Mouse (Mus musculus): ENCODE results near the gene E2f6.
A peak's percentile ranks its signal among the peaks of the same experiment; 100 is the strongest.

E2f6 gene

GRCm38 (mm10) chr12:16800259-16800958 lies 10.4 kb upstream of the E2f6 start, which contains the start of gene Greb1:
Gene Greb1, minus strand, starts transcription at chr12:16800886.
- DNase-seq (ENCODE audit: low spot score in 2 of 2) = no peak

- DNase-seq (ENCODE audit: low spot score in 2 of 2) = no peak
Measured at GRCm38 (mm10) chr12:16800959-16801315, 9.8 kb upstream of the E2f6 start.

- DNase-seq (ENCODE audit: low spot score in 2 of 2) = no peak
Measured at GRCm38 (mm10) chr12:16803237-16803955, 7.4 kb upstream of the E2f6 start.

DNA sequence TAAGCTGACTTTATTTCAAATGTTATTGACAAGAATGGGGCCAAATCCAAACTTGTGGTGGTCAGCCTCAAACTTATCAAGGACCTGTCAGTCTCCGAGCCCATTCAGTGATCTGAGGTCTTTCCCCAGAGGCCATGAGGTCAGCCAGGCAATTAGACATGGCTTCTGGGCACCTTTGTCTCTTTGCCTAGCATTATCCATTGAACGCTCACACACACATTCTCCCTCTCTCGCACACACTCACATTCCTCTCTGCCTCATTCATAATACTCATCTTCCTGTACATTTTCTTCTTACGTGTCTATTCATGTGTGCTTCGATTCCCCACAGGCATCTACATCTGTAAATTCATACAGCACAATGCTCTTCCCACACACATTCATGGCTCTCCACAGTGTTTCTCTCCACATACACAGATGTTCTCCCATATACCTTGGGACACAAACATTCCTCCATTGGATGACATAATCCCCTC lies 6.8 kb upstream of the E2f6 start:
- DNase-seq (ENCODE audit: low spot score in 2 of 2) = no peak

DNA sequence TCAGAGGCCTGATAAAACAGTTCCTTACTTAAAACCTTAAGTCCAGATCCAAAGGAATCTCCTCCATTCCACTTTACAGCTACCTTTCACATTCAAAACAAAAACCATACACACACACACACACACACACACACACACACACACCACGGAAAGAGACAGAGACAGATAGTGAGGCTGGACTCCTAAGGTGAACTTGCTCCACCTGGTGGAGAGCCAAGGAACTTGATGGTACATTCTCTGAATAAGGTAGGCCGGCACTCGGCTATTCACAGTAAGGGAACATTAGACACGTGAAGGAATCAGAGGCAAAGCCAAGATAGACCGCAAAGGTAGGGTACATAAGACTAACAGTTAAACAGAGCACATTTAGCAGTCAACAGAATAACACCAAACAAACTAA lies 5.3 kb upstream of the E2f6 start:
- DNase-seq (ENCODE audit: low spot score in 2 of 2) = peak; percentile 70 to 84

DNA sequence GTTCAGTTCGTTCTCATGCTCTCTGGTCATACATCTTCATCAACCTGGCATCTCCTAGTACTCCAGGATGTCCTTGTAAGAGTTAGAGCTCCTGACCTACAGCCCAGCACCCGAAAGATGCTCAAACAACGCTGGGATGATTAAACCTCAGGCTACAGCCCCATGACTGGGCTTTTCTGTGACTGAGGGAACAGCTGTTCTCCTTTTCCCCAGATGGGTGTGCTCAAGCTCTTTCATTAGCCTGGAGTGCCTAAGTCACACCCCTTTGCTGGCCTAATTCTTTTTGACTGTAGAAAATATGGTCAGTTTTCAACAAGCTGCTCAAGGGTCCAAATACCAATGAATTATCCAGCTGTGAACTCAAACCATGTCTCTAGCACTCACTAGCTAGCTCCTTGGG lies 2.7 kb upstream of the E2f6 start:
- DNase-seq (ENCODE audit: low spot score in 2 of 2) = no peak

GRCm38 (mm10) chr12:16811477-16811876 lies 714 bp downstream of the E2f6 start:
- no peak for DNase-seq (ENCODE audit: low spot score in 2 of 2)

- no peak for DNase-seq (ENCODE audit: low spot score in 2 of 2)
Measured at GRCm38 (mm10) chr12:16817147-16817546, 6.4 kb downstream of the E2f6 start.

DNA sequence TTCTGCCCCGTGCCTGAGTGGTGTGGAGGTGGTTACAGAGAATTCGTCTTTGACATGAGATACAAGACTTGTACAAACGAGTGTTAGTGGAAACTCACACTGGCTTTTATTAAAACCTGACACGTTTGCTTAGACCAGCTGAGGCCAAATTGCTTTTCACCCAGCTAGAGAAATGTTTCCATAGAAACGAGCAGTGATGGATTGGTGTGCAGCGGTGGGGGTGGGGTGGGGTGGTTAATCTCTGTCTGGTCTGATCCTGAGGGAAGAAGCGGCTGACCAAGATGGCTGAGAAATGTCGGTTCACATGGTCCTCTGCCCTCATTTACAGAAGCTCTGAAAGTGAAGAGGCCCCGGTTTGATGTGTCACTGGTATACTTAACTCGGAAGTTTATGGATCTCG lies 7.8 kb downstream of the E2f6 start:
- DNase-seq (ENCODE audit: low spot score in 2 of 2) = no peak

DNA sequence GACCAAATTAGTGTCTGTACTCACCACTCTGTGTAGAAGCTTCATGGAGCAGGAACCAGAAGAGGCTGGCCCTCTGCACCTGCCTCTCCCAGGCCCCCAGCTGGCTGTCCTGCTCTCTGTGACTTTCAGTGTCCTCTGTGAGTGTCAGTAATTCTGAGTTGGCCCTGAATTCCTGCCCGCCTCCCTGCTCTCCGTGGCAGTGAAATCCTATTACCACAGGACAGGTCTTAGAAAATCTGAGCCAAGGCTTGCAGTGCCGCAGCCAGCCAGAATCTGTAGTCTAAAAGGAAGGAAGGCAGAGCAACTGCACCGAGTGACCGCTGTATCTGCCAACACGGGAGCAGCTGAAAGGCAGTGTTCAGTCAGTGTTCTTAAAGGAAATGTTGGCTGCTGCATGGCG lies 10.0 kb downstream of the E2f6 start:
- DNase-seq (ENCODE audit: low spot score in 2 of 2) = no peak

DNA sequence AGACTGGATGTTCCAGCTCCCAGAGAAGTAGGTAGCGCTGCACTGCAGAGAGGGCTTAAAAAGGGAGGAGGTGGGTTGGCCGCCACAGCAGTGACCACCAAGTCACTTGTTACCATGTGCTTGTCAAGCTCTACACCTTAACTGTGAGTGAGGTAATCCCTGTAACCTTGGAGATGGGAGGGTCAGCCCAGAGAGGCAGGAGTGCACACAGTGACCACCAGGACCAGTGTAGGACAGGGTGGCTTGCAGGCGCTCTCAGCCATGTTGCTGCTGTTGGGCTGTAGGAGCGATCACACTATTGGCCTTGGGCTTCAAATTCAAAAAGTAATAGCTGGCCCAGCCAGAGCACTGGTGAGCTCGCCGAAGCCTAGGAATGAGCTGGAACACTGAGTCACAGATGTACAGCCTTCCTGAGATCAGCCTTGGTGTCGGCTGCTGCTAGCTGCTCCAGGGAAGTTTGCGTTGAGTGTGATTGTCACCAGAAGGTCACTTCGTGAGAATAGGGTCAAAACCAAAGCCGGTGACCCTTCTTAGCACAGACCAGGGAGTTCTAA lies 11.5 kb downstream of the E2f6 start:
- DNase-seq (ENCODE audit: low spot score in 2 of 2) = no peak

DNA sequence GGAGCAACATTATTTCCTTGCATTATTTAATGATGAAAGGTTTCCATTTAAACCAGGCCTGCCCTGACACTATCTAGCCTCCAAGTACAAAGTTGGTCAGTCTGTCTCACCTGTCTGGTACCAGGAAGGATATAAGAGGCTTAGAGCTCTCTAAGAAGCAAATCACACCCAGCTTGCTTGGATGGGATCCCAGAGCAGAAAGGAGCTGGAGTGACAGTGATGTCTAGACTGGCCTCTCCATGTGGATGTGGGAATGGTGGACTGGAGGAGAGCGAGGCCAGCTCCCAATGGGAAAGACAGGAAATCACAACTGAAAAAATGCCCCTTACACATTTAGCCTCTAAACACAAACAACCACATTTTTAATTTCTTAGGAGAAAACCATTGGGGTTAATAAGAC lies 12.9 kb downstream of the E2f6 start:
- DNase-seq (ENCODE audit: low spot score in 2 of 2) = no peak

GRCm38 (mm10) chr12:16828505-16828904 lies 17.7 kb downstream of the E2f6 start:
- DNase-seq (ENCODE audit: low spot score in 2 of 2) = no peak

DNA sequence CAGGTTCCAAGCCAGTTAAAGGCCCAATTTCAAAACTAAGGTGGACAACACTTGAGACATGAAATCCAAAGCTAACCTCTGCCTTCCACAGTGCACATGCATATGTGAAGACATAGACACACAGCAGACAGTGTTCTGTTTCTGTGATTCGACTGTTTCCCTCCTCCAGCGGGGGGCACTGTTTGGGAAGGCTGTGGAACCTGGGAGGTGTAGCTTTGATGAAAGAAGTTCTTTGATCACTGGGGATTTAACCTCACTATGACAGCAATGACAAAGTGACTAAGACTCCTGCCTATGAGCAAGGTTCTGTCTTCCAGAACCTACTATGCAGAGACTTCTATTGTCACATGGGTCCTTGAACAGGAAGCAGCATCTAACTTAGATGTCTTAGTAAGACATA lies 19.0 kb downstream of the E2f6 start:
- DNase-seq (ENCODE audit: low spot score in 2 of 2) = no peak

DNA sequence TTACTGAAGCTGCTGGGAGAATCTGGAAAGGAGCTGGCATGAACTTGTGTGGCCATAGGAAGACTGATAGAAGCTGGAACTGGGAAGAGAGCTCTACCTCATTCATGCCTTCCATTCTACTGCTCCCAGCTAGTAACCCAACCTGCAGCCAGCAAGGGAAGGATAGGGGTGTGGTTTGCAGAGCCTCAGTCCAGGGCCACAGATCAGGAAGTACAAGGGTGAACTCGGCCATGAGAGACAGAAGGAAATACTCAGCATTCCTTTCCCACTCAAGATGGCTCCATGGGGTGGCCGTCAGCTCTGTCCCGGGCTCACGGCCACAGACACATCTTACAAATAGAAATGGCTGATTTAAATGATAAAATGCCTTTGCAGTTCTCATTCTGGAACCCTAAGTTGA lies 20.3 kb downstream of the E2f6 start:
- DNase-seq (ENCODE audit: low spot score in 2 of 2) = no peak

GRCm38 (mm10) chr12:16834701-16835100 lies 23.9 kb downstream of the E2f6 start:
- DNase-seq (ENCODE audit: low spot score in 2 of 2) = no peak

- no peak for DNase-seq (ENCODE audit: low spot score in 2 of 2)
Measured at GRCm38 (mm10) chr12:16836188-16836587, 25.4 kb downstream of the E2f6 start.

DNA sequence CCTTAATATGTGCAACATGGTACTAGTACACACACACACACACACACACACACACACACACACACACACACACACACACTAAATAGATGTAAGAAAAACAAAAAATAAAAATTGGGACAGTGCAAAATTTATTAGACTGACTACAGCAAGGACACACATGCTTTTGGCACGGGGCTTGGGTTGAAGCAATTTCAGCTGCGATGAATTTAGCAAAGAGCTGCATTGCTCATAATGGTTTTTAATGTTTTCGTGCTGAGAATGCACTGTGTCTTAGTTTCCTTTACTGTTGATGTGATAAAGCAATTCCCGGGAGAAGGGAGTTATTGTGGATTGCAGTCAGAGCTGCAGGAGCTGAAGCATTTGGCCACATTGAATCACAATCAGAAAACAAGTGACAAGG lies 27.0 kb downstream of the E2f6 start:
- no peak for DNase-seq (ENCODE audit: low spot score in 2 of 2)

DNA sequence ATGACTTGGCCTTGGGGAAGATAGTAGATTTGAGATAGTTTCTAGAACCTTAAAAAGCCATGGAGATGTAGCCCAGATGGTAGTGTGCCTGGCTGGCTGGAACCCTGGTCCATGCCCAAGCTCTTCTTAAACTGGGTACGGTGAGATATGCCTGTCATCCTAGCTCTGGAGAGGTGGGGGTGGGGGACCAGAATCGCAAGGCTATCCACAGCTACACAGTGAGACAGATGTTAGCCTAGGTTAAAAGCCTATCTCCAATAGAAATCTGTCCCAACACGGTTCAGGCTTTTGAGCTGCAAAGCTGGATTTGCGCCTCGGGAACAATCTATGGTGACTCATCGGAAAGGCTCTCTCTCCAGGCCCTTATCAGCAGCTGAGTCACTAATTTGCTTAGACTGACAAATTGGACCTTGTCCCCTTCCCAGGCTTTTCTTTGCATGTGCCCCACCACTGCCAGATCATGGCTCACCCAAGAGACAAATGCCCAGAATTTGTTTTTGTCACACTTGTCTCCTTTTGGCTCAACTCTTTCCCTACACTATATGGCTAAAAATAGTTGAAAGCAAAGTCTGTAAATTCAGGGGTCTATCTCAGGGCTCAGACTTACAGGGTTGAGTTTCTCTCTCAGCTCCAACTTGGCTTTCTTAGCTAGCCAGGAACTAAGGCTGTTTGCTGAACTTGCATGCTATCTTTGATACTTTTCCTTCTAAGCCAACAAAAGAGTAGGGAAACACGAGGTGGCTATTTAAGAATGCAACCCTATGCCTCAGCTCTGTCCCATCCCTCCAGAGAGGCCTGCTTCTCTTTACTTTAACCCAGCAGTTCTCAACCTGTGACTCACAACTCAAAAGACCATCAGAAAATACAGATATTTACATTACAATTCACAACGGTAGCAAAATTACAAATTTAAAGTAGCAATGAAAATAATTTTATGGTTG lies 30.3 kb downstream of the E2f6 start:
- no peak for DNase-seq (ENCODE audit: low spot score in 2 of 2)

DNA sequence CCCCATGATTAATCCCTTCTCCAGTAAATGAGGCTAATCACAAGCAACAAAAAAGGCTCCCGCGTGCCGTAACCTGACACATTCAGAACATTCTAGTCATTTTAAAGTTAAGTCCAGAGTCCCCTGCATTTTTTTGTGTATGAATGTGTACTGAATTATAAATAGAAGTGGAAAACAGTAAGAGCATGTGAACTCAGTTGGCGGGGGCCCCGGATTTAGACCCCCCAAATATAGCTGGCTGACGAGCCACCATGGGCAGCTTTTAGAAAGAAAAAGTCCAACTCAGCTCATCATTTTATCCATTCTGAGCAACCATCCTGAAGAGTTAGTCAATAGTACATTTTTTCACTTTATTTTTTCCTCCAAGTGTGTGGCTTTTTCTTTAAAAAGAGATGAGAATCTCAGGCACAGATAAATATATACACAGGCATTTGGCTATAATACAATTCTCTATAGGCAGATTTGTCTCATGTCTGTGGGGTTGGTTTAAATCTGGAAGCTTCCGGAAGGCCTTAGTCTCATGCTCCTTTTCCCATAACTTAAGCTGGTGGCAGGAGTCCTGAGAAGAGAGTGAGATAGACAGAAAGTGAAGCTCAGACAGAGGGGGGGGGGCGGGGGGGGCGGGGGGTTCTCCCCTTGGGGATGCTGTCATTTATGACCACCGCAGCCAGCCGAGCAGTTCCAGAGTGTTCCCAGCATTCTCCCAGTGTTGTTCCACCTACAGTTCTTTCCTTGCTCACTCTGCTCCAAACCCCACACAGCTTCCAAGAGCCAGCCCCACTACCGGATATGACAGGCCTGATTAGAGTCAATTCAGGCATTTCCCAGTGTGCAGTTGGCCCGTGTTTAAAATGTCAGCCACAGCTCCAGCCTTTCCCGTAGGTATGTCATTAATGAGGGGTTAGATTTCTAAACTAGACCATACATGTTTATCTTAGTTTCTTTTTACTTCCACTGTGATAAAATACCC lies 34.1 kb downstream of the E2f6 start:
- no peak for DNase-seq (ENCODE audit: low spot score in 2 of 2)

All from spleen, postnatal 4 days (tissue).